Mouse (Mus musculus) heart, embryonic 16.5 days (tissue): ENCODE data around the gene Gm20897. TPM values are rescaled to one million over a fixed set of nuclear protein-coding genes. Genes with fewer than 3 reads are reported as not detected.
"Not testable (repeated sequence)": the region's sequence is repeated elsewhere in the genome, so short reads cannot be mapped to it uniquely, and the experiment has no call there.

Experiments used
- ATAC-seq: fragments of 200-750 bp; cut with Nextera tagmentation; replicated peaks from 2 replicates; pipeline ENCODE4 v1.8.0; 2017; ENCODE audit warnings: moderate number of reproducible peaks; ENCODE audit not compliant: insufficient read depth, low FRiP score; ENCODE audit errors: extremely low read depth
- H3K27ac ChIP-seq: fragments of 300-500 bp; sonication (generic); 2 replicates; pipeline ENCODE4 v1.5.1; 2014; ENCODE audit warnings: mild to moderate bottlenecking, low read length, control low read depth, moderate library complexity
- H3K27me3 ChIP-seq: fragments of 300-500 bp; sonication (generic); 2 replicates; pipeline ENCODE4 v1.6.1; 2014; ENCODE audit warnings: low read length, mixed read lengths; ENCODE audit not compliant: control insufficient read depth, insufficient read depth
- H3K36me3 ChIP-seq: fragments of 300-500 bp; sonication (generic); 2 replicates; pipeline ENCODE4 v1.6.1; 2014; ENCODE audit not compliant: control insufficient read depth, insufficient read depth
- H3K4me1 ChIP-seq: fragments of 300-500 bp; sonication (generic); 2 replicates; pipeline ENCODE4 v1.6.1; 2014; ENCODE audit warnings: low read length, mixed read lengths; ENCODE audit not compliant: control insufficient read depth, insufficient read depth
- H3K4me2 ChIP-seq: fragments of 300-500 bp; sonication (generic); 2 replicates; pipeline ENCODE4 v1.6.1; 2014; ENCODE audit warnings: low read depth, mild to moderate bottlenecking, control low read depth, low read length
- H3K4me3 ChIP-seq: fragments of 300-500 bp; sonication (generic); 2 replicates; pipeline ENCODE4 v1.5.1; 2014; ENCODE audit warnings: mild to moderate bottlenecking, control low read depth, low read length
- H3K9ac ChIP-seq: fragments of 300-500 bp; sonication (generic); 2 replicates; pipeline ENCODE4 v1.6.1; 2014; ENCODE audit warnings: low read length, control low read depth
- H3K9me3 ChIP-seq: fragments of 300-500 bp; sonication (generic); replicated peaks from 2 replicates; pipeline ENCODE4 v1.6.1; 2016; ENCODE audit warnings: low read length; ENCODE audit not compliant: control insufficient read depth
- WGBS: fragments of 180-500 bp; shearing (Covaris S2); extraction: QIAGEN DNeasy Blood & Tissue Kit; methylation state at CpG from one replicate; pipeline ENCODE4 v1.1.7; 2014; 5-methylcytosine and 5-hydroxymethylcytosine counted together
- polyA plus RNA-seq: library from polyadenylated mRNA; unstranded; fragments of >200 nt; fragmentation: Nextera tagmentation; extraction: Ambion mirVana; gene quantifications from 2 replicates; pipeline ENCODE4 v1.2.1, GENCODE M21; 2015

Gene Gm20897
- polyA plus RNA-seq: not detected in 2 replicates

DNA sequence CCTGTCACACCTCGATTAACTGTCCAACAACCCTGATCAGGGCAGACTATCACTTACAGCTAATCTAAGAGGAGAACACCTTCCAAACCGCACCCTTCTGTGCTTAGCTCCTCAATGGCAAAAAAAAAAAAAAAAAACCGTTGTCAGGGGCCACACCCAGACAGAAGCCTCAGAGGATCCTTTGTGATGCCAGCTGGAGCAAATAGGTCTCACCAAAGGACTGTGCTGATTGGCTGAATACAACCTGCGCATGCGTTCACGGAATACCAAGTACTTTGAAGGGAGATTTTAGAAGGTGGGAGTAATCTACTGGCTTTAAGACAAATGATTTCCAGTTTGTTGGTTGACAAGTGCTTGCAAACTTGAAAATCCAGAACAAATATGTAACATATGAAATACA, at the start of gene Gm20897:
TSS of gene Gm20897 (minus strand) at position 101 of the 400 bp plus-strand sequence.
- not testable (repeated sequence) for H3K9ac ChIP-seq, H3K4me2 ChIP-seq, H3K4me3 ChIP-seq, H3K27me3 ChIP-seq, H3K27ac ChIP-seq, H3K9me3 ChIP-seq, ATAC-seq, H3K36me3 ChIP-seq, H3K4me1 ChIP-seq
- 92% methylated on average over 3 of the region's 6 CpGs for WGBS

Other genes starting within 250 kb of the Gm20897 start
- gene Gm21732, start 73.5 kb upstream of the Gm20897 start, polyA plus RNA-seq: not detected in 2 replicates